Mouse (Mus musculus) heart, adult 2 months (tissue): ENCODE measurements around the gene Pard3. TPM values are rescaled to one million over a fixed set of nuclear protein-coding genes. Genes with fewer than 3 reads are reported as not detected.

ENCODE experiments used
- DNase-seq, 2 experiments: peaks; one replicate each; pipeline ENCODE4 v3.0.0; 2021
- H3K27ac ChIP-seq: fragments of 200-600 bp; 2 replicates; pipeline ENCODE4 v1.8.1; 2022
- H3K27me3 ChIP-seq: fragments of 200-500 bp; 2 replicates; pipeline ENCODE4 v1.6.1; 2012; ENCODE audit warnings: mild to moderate bottlenecking, low read length, inconsistent platforms, mixed read lengths; ENCODE audit not compliant: control insufficient read depth, insufficient read depth
- H3K36me3 ChIP-seq: fragments of 200-500 bp; 2 replicates; pipeline ENCODE4 v1.6.1; 2012; ENCODE audit warnings: low read length, inconsistent platforms; ENCODE audit not compliant: control insufficient read depth, insufficient read depth
- H3K4me1 ChIP-seq: fragments of 200-500 bp; 2 replicates; pipeline ENCODE4 v1.6.1; 2011; ENCODE audit warnings: low read length; ENCODE audit not compliant: control insufficient read depth, insufficient read depth
- H3K4me3 ChIP-seq: fragments of 200-600 bp; 2 replicates; pipeline ENCODE4 v1.8.1; 2022
- H3K79me2 ChIP-seq: fragments of 200-500 bp; replicated peaks from 2 replicates; pipeline ENCODE4 v1.6.1; 2012; ENCODE audit warnings: mild to moderate bottlenecking, inconsistent platforms, low read length, moderate library complexity, mixed read lengths; ENCODE audit not compliant: control insufficient read depth, insufficient read depth
- H3K9ac ChIP-seq: fragments of 200-500 bp; 2 replicates; pipeline ENCODE4 v1.6.1; 2012; ENCODE audit warnings: low read depth, mild to moderate bottlenecking, control low read depth, inconsistent platforms, low read length, mixed read lengths
- CTCF ChIP-seq: fragments of 200-600 bp; IDR thresholded peaks from 2 replicates; pipeline ENCODE4 v1.8.1; 2022; ENCODE audit warnings: antibody characterized with exemption, mild to moderate bottlenecking, moderate library complexity
- EP300 ChIP-seq: fragments of 200-500 bp; IDR thresholded peaks from 2 replicates; pipeline ENCODE4 v1.6.1; 2011; ENCODE audit warnings: low read depth, low read length, control low read depth; ENCODE audit not compliant: insufficient read depth
- POLR2A ChIP-seq: fragments of 200-500 bp; IDR thresholded peaks from 2 replicates; pipeline ENCODE4 v1.6.1; 2011; ENCODE audit warnings: mild to moderate bottlenecking, low read depth, low read length, control low read depth; ENCODE audit not compliant: insufficient read depth
- WGBS: fragments of 180-500 bp; shearing (Covaris S2); methylation state at CpG from one replicate; pipeline ENCODE4 v1.1.7; 2018; 5-methylcytosine and 5-hydroxymethylcytosine counted together
- intact Hi-C: fragments of 180-260 bp; cut with DNase I; formaldehyde crosslinking; loops from one replicate; pipeline ENCODE4 v1.15.1; 2025
- polyA plus RNA-seq: library from polyadenylated mRNA; depleted of rRNA; stranded (reverse); fragments of >200 nt; gene quantifications from 2 replicates; pipeline ENCODE4 v1.2.3, GENCODE M21; 2012
- total RNA-seq, 2 experiments: library from RNA; stranded (reverse); gene quantifications; 2 replicates each; pipeline ENCODE4 v1.2.3; 2021

Pard3 gene
- total and polyA plus RNA-seq, 3 experiments = 23.7 to 32.9 (median 30.1) TPM

GRCm38 (mm10) chr8:127440834-127441485 lies 377.3 kb downstream of the Pard3 start:
- intact Hi-C loops = loop anchor here (2.0 to 5.0 kb wide), 2 partner anchors 146 to 918 kb away; partner anchors contain the start of gene Nrp1
- peaks cover 17% of the 10 kb centered on the region for H3K4me1 ChIP-seq
- H3K4me3 ChIP-seq = peak overlapping the region; percentile 45
- no peaks in the 10 kb centered on the region for H3K27me3 ChIP-seq
- H3K79me2 ChIP-seq = no peaks in the 10 kb centered on the region
- peak overlapping the region; percentile 89 for H3K27ac ChIP-seq
- H3K9ac ChIP-seq = peak overlapping the region; percentile 71
- TF ChIP-seq CTCF (no peak), POLR2A (peak; percentile 94), EP300 (0 out of 2 replicates have a peak, but pooled peaks have one; percentile 31)
- H3K36me3 ChIP-seq = no peaks in the 10 kb centered on the region
- DNase-seq = peak; percentile 74 to 85
- WGBS = 37% methylated on average over 6 of the region's 6 CpGs

- no peak for DNase-seq
- no peaks in the 10 kb centered on the region for H3K27me3 ChIP-seq
- WGBS = 91% methylated on average over 1 of the region's 1 CpGs
- no peaks in the 10 kb centered on the region for H3K4me1 ChIP-seq
- intact Hi-C loops = no loop called here
- H3K4me3 ChIP-seq = no peak overlapping the region
- TF ChIP-seq EP300 = no peak
- TF ChIP-seq CTCF = no peak
- no peak for TF ChIP-seq POLR2A
- no peak overlapping the region for H3K27ac ChIP-seq
- no peaks in the 10 kb centered on the region for H3K79me2 ChIP-seq
- H3K36me3 ChIP-seq = no peaks in the 10 kb centered on the region
- H3K9ac ChIP-seq = no peak overlapping the region
Observed at GRCm38 (mm10) chr8:127447401-127447800, 383.7 kb downstream of the Pard3 start.

- no peak overlapping the region for H3K27ac ChIP-seq
- no peaks in the 10 kb centered on the region for H3K79me2 ChIP-seq
- TF ChIP-seq EP300 (no peak), POLR2A (no peak), CTCF (no peak)
- no peak overlapping the region for H3K4me3 ChIP-seq
- 91% methylated on average over 6 of the region's 6 CpGs for WGBS
- DNase-seq = no peak
- no peaks in the 10 kb centered on the region for H3K27me3 ChIP-seq
- no peaks in the 10 kb centered on the region for H3K4me1 ChIP-seq
- H3K9ac ChIP-seq = no peak overlapping the region
- intact Hi-C loops = no loop called here
- H3K36me3 ChIP-seq = no peaks in the 10 kb centered on the region
Observed at GRCm38 (mm10) chr8:127449066-127449840, 385.6 kb downstream of the Pard3 start.

GRCm38 (mm10) chr8:127450954-127451668 lies 387.4 kb downstream of the Pard3 start:
- Histone ChIP-seq H3K27me3 (no peaks in the 10 kb centered on the region), H3K79me2 (no peaks in the 10 kb centered on the region), H3K9ac (no peak overlapping the region), H3K4me1 (no peaks in the 10 kb centered on the region), H3K4me3 (no peak overlapping the region), H3K27ac (no peak overlapping the region), H3K36me3 (no peaks in the 10 kb centered on the region)
- no peak for TF ChIP-seq EP300
- DNase-seq = no peak
- intact Hi-C loops = no loop called here
- 91% methylated on average over 14 of the region's 14 CpGs for WGBS

GRCm38 (mm10) chr8:127452364-127452763 lies 388.7 kb downstream of the Pard3 start:
- Histone ChIP-seq H3K4me3 (no peak overlapping the region), H3K4me1 (no peaks in the 10 kb centered on the region), H3K9ac (no peak overlapping the region), H3K27ac (no peak overlapping the region), H3K36me3 (no peaks in the 10 kb centered on the region), H3K27me3 (no peaks in the 10 kb centered on the region), H3K79me2 (no peaks in the 10 kb centered on the region)
- intact Hi-C loops = no loop called here
- no peak for DNase-seq
- TF ChIP-seq POLR2A (no peak), CTCF (no peak), EP300 (no peak)
- WGBS = 96% methylated on average over 6 of the region's 6 CpGs
